Mouse (Mus musculus) liver, postnatal 0 days (tissue): ENCODE data around the gene Tmem50b.

Source experiments
- CTCF ChIP-seq: sonication (generic); IDR thresholded peaks from 2 replicates; pipeline ENCODE4 v1.5.1; 2016; ENCODE audit warnings: antibody characterized with exemption, low read depth
- EP300 ChIP-seq: IDR thresholded peaks from 2 replicates; pipeline ENCODE4 v1.6.1; 2016; ENCODE audit warnings: antibody characterized with exemption, low read depth, mild to moderate bottlenecking

GRCm38 (mm10) chr16:91629749-91630148, 32.1 kb upstream of the Tmem50b start:
- TF ChIP-seq CTCF (no peak), EP300 (no peak)
